Mouse (Mus musculus) cerebellum, postnatal 36 days (tissue): Measurements from ENCODE around the gene Olfr373.
"Not testable (repeated sequence)": the region's sequence is repeated elsewhere in the genome, so short reads cannot be mapped to it uniquely, and the experiment has no call there.

Source experiments
- DNase-seq, 2 experiments: peaks; one replicate each; pipeline ENCODE4 v3.0.0; 2021 to 2022; ENCODE audit warnings: mixed read lengths in 2 of 2

The Olfr373 gene

DNA sequence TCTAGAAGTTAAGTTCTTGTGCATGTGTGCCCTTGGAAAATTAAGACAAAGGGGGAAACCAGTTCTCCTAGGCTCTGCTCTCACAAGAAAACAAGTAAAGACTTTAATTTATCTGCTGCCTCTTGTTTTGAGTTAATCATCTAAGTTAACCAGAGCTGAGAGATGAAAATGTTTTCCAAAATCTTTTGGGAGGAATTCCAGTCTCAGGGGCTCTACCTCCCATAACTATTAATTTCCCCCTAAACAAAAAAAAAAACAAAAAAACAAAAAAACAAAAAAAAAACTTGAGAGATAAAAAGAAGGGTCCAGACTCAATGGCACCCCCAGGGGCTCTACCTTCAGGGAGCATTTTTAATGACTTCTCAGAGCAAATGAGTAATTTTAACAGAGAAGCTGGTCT, at the start of gene Olfr373:
Gene Olfr373 (plus strand): TSS at position 301 of the 400 bp plus-strand sequence.
- DNase-seq, result not testable (repeated sequence)

DNA sequence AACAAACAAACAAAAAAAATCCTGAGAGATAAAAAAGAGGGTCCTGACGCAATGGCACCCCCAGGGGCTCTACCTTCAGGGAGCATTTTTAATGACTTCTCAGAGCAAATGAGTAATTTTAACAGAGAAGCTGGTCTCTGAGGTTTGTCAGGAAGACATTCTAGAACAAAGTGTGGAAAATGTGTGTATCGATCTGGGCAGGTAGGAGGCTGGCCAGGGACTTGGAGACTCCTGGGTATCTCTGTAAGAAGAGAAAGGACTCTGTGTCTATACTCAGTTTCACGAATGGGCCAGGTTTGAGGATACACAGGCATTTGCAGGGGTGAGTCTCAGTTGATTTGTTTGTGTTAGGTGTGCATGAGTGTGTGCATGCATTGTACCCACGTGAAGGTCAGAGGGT, 42.1 kb upstream of the Olfr373 start, which contains the start of gene Olfr372:
Gene Olfr372 (plus strand): TSS at position 301 of the 400 bp plus-strand sequence.
- DNase-seq, result not testable (repeated sequence)

DNA sequence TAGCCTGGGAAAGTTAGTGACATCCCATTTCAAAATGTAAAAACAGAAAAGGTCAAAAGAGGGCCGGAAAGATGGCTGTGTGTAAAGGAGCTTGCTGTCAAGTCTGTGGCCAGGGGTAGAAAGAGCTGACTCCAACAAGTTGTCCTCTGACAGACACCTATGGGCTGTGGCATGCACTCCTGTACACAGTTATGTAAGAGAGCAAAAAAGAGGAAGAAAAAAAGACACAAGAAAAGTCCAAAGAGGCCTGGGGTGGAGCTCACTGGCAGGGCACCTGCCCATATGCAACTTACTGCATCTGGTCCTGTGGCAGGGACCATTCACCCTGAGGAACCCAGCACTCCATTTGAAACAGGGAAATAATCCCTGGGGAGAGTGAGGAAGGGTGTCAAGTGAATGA, 40.5 kb upstream of the Olfr373 start:
- no peak for DNase-seq

DNA sequence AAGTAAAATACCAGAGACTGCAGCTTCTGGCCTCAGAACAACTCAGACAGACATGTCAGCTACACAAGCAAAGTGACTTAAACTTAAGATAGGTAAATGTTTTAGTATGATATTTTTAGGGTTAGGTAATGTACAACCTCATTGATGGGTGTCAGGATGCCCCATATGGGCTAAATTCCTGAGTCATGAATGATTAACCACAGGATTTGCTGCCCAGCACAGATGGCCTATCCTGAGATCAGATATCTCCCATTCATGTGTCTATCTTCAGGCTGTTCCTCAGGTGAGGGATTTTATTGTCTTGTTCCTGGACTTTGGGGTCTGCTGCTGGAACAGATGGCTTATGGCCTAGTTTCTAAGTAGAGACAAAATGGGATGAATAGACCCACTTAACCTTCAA, 28.3 kb upstream of the Olfr373 start:
- not testable (repeated sequence) for DNase-seq

DNA sequence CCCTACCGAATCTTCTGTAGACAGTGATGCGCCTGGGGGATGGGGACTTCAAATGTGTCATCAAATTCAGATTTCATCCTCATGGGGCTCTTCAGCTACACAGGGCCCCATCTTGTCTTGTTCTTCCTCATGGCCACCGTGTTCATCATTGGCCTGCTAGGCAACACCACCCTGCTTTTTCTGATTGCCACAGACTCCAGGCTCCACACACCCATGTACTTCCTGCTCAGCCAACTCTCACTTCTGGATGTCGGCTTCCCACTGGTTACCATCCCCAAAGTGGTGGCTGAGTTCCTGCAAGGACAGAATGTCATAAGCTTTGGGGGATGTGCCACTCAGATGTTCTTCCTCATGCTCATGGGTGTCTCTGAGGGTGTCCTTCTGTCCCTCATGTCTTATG, 25.3 kb upstream of the Olfr373 start:
- not testable (repeated sequence) for DNase-seq

DNA sequence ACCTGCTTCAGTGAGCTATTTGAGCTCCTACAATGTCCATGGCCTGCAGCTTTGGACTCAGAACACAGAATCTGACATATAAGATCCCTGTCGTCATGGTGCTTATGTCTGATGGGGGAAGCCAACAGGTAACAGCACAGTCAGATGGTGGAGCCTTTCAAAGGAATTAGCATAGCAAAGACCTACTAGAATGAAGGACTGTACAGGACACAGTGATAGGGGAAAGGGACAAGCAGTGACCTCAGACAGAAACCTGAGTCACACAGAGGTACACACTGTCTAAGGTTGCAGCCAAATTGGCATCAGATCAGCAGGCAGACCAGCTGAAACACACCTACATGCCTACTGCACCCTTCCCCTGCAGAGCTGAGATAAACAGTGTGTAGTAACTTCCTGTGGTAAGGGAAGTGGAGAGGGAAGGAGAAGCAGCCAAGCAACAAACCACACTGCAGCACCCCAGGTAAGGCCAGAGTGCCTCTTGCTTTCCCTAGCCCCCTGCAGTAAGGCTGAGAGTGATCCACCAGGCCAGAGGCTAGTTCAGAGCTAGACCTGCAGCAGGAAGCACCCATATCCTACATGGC, 16.1 kb upstream of the Olfr373 start:
- not testable (repeated sequence) for DNase-seq

DNA sequence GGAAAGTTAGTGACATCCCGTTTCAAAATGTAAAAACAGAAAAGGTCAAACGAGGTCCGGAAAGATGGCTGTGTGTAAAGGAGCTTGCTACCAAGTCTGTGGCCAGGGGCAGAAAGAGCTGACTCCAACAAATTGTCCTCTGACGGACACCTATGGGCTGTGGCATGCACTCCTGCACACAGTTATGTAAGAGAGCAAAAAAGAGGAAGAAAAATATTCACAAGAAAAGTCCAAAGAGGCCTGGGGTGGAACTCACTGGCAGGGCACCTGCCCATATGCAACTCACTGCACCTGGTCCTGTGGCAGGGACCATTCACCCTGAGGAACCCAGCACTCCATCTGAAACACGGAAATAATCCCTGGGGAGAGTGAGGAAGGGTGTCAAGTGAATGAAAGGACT, 1.8 kb downstream of the Olfr373 start:
- DNase-seq, result no peak

DNA sequence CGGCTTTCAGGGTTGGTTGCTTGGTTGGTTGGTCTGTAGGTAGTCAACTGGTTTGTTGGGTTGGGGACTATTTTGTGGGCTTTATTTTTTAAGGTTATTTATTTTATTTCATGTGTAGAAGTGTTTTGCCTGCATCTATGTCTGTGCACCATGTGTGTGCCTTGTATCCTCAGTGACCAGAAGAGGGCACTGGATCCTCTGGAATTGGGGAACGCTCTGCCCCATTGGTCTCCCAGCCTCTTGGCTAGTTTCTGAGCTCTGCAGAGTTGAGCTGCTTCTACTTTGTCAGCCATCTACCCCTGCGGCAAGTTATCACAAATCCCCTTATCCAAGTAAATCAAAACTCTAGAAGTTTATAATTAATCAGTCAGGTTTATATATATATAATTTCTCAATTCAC, 4.6 kb downstream of the Olfr373 start:
- DNase-seq, result not testable (repeated sequence)

DNA sequence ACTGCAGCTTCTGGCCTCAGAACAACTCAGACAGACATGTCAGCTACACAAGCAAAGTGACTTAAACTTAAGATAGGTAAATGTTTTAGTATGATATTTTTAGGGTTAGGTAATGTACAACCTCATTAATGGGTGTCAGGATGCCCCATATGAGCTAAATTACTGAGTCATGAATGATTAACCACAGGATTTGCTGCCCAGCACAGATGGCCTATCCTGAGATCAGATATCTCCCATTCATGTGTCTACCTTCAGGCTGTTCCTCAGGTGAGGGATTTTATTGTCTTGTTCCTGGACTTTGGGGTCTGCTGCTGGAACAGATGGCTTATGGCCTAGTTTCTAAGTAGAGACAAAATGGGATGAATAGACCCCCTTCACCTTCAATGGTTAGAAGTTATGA, 13.7 kb downstream of the Olfr373 start:
- DNase-seq, result not testable (repeated sequence)

DNA sequence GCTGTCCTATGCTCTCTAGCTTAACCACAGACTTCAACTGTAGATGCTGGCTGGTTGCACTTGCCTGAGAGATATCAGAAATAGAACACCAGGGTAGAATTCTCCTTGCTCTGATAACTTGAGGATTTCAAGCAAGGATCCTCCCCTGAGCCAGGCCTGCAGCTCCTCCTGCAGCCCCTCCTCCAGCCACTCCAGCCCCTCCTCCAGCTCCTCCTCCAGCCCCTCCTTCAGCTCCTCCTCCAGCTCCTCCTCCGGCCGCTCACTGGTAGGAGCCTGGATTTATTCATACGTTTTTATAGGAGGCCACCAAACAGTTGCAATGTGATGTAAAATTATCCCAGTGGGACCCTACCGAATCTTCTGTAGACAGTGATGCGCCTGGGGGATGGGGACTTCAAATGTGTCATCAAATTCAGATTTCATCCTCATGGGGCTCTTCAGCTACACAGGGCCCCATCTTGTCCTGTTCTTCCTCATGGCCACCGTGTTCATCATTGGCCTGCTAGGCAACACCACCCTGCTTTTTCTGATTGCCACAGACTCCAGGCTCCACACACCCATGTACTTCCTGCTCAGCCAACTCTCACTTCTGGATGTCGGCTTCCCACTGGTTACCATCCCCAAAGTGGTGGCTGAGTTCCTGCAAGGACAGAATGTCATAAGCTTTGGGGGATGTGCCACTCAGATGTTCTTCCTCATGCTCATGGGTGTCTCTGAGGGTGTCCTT, 16.6 kb downstream of the Olfr373 start:
- DNase-seq, result not testable (repeated sequence)

DNA sequence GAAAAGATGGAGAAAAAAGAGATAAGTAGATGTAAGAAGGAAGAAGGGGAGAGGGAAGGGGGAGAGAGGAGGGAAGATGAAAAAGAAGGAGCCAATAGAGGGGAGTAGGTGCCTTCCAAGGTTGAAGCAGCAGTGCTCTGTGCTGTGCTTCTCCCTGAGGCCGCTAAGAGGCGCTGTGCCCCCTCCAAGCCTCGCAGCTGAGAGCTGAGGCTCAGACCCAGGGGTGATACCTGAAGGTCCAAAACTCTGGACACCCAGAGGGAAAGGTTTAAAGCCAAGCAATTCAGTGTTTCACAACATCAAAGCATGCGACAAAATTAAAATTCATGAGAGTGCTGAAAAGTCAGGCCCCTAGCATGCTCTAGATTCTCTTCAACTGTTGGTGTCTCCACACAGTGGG, 22.2 kb downstream of the Olfr373 start:
- DNase-seq, result no peak

DNA sequence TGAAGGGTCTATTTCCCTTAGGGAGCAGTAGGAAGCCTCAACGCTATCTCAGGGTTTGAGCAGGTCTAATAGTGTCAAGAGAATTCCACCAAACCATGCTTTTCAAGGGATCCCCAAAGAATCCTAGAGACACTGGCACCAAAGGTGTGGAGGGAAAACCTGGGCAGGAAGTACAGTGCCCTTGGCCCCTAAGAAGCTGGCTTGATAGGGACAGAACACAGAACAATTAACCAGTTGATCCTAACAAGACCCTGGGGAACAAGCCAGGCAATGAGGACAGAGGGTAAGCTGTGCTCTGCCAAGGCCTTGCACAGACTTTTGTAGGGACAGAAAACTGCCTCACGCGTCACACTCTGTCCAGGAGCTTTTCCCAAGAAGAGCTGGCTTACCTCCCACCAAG, 23.8 kb downstream of the Olfr373 start, which contains the start of gene Olfr374:
Gene Olfr374 (plus strand): TSS at position 301 of the 400 bp plus-strand sequence.
- DNase-seq, result no peak

DNA sequence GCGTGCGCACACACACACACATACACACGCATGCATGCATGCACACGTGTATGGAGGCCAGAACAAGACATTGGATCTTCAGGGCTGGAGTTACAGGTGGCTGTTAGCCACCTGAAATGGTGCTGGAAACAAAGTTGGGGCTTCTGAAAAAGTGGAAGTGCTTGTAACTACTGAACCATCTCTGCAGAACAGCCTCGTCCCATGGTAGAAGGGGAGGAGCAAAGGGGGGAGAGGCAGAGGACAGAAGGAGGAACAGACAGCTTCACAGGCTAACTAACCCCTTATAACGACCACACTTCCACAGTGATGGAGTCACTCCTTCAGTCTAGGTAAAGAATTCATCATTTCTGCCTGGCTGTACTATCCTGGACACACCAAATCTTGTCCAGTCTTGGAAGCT, 27.9 kb downstream of the Olfr373 start:
- DNase-seq, result no peak

DNA sequence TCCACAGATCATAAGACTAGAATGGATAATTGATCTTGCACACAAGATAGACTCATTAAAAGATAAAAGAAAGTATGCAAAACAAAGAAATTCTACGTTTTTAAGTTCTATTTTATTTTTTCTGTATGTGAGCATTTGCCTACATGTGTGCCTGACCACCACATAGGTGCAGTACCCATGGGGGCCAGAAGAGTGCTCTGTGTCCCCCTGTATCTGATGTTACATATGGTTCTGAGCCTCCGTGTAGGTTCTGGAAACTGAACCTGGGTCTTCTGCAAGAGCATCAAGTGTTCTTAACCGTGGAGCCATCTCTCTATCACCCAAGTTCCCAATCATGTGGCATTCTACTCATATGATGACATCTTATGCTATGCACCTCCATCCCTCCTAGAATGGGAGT, 29.5 kb downstream of the Olfr373 start:
- no peak for DNase-seq

DNA sequence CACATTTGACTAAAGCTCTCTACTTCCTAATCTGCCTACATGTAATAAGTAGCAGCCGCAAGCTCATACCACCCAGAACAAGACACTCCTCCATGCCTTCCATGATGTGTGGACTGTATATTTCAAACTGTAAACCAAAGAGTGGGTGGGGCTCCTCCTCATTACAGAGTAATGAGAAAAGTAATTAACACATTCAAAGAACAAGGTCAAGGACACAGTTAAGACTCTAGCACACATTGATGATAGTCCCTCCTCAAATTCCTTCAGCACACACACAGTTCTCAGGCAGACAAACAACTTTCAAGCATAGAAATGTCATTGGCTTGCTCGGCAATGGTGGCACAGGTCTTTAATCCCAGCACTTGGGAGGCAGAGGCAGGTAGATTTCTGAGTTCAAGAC, 32.2 kb downstream of the Olfr373 start:
- DNase-seq, result no peak

DNA sequence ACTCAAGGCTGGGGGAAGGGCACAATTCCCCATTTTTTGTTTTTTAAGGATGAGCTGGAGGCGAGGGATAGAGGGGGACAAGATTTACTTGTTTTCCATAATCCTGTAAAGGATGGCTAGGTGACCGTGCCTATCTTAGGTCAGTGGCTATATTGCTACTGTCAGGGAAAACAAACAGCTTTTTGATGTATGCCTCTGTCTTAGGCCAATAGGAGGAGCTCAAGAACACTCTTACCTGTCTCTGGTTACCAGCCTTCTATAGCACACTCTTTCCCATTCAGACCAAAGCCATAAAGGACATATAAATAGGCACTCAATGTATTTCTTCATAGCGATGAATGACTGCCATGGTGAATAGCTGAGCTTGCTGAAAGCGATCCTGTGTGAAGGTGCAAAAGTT, 35.6 kb downstream of the Olfr373 start:
- DNase-seq, result no peak

DNA sequence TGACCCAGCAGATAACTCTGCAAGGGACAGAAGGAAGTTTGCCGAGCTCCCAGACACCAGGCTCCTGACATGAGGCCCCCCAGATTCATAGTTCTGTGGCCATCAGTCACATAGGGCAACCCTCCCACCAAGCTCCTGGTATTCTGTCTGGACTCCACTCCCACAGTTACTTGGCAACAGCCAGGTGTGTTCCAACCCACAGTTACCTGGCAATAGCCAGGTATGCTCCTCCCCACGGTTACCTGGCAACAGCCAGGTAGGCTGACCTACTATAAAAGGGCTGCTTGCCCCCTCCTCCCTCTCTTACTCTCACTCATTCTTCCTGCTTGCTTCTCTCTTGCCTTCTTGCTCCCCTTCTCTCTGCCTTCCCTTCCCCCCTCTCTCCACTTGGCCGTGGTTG, 38.5 kb downstream of the Olfr373 start:
- not testable (repeated sequence) for DNase-seq

DNA sequence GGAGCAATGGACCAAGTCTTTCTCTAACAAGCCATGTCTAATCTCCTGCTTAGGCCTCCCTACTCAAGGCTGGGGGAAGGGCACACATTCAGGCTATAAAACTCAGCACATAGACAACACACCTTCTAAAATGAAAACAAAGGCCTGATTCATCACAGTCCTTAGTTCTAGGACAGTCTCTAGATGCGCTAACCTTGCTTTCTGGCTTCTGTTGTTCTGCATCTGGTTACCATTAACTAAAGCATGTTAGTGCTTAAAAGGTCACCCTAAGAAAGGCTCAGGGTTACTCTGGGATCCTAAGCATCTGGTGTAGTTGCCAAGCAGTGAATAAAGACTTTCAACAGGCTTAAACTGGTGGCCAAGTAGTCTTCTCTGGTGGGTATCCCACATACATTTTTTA, 39.0 kb downstream of the Olfr373 start:
- no peak for DNase-seq

DNA sequence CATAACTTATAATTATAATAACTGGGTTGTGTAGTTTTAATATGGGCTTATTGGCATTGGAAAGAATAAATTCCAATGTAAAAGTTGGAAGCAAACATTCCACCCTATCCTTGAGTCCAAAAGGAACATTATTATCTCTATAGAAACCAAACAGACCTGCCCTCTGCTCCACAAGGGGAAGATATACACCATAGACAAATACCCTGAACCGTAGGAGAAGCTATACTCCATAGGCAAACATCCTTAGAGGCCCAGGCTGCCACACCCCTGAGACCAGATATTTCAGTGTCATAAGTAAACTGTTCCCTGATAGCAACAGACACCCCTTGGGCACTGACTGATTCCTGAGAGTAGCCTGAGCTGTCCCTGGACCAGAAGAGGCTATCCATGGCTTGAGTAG, 44.9 kb downstream of the Olfr373 start:
- no peak for DNase-seq

DNA sequence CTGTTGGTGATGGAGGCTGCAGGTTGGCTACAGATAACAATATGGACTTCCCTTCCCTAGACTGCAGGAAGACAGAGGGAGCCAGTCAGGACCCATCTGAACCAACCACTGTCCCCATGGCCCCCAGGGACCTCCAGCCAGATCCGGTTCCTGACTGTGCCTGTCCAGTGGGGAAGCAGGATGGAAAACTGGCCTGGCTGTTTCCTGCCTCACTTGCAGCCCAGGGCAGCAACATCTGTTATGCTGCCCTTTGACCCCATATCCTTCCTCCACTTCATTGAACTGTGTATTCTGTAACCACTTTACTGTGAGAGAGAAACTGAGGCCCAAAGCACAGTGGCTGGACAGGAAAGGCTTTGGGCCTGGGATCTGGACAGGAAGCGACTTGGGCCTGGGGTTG, 48.3 kb downstream of the Olfr373 start:
- DNase-seq, result no peak

DNA sequence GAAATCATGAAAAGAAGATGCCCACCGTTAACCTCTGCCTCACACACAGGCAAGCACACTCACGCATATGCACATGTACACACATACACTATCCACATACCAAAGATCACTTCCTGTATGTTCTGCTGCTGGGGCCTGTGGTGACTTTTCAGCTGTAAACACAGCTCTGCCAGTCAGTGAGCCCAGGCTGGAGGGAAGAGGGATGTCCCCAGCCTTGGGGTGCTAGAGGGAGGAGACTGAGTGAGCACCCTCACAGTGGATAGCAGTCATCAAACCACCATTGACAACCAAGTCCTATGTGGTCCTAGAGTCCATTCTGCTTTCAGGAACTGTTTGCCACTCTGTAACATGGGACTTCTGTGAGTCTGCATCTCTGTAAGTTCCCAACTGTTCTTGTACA, 48.9 kb downstream of the Olfr373 start:
- DNase-seq, result no peak

DNA sequence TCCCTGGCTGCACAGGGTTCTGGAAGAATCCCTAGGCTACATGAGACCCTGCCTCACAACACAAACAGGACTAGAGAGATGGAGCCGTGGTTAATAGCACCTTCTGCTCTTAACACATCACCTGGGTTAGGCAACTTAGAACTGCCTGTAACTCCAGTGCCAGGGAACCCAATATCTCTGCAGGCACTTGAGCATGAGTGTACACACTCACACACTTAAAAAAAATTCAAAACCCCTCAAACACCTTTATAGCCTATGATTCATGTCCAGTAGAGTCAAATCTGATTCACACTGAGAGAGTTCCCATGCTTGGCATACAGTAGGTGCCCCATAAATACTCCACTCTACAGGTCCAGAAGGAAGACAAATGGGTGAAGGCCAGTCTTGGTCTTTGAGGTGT, 49.4 kb downstream of the Olfr373 start:
- no peak for DNase-seq

DNA sequence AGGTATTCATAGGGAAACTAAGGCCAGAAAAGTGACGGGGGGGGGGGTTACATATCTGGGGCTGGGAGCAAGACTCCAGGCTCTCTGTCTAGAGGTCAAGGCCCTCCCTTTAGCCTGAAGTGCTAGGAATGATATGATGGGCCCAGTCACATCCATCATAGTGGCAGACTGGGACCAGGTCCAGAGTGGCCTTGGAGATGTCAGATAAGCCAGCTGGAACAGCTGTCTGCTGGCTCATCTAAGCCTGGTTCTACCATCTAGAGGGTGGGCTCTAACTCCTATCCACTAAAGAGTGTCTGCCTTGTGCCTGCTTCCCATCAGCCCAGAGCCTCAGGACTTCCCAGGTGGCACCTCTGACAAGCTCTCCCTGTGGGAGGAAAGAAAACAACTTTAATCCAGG, 49.9 kb downstream of the Olfr373 start:
- no peak for DNase-seq

DNA sequence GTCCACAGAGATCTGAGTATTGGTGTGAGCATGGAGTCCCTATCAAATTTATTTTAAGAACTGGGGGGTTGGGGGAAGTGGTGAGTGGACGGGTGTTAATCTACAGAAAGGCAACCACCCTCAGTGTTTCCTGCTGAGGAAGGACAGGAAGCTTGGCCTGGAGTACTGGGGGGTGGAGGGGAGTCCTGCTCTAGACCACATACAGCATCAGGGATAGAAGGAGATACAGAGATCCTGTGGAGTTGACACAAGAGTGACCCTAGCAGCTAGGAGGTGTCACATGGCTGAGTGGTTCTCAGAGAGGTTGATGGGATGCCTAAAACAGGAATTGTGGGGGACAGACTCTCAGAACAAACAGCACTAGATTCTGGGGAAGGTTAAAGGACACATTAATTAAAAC, 50.5 kb downstream of the Olfr373 start:
- no peak for DNase-seq
